In the genomic region with DNA sequence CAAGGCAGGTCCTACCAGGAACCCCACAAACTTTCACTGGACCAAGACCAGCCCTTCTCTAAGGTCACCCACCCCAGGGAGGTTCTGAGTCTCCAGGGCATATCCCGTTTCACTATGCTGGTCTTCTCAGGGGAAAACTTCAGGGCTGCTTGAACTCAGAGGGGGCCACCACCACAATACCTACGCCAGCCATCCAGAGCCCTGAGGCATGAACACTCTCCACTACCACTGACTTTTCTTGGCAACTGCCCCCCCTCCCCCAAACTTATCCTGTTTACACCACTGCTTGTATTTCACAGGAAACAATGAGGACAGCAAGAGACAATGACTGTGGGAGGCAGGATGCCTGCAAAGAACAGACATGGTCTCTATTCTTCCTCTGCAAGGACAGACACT, we compare ENCODE assay signal across 8 mouse cellular contexts. TPM values are rescaled to one million over a fixed set of nuclear protein-coding genes. Genes with fewer than 3 reads are reported as not detected.
DNase-seq lines count a peak whose midpoint lies in the region; ATAC-seq and TF ChIP-seq lines count a peak whose summit lies in the region.

No protein-coding gene starts in this region.

- H3K27ac ChIP-seq in forebrain, embryonic 10.5 days, result peak overlapping the region; percentile 97
- no peak overlapping the region; the same call in 1 of the 2 replicates for H3K27ac ChIP-seq in forebrain, embryonic 14.5 days (ENCODE audit: low read depth, low read length)
- H3K27ac ChIP-seq in embryonic facial prominence, embryonic 14.5 days (replicated peaks; ENCODE audit: low read depth, low read length), result peak overlapping the region; percentile 89
- peak overlapping the region; percentile 58; the same call in 1 of the 2 replicates for H3K27ac ChIP-seq in hindbrain, postnatal 0 days
- peak overlapping the region; percentile 80 for H3K27ac ChIP-seq in liver, embryonic 16.5 days (ENCODE audit: low read length)
- peak overlapping the region; percentile 94 for H3K27ac ChIP-seq in stomach, embryonic 14.5 days (ENCODE audit: low read length)

- peak overlapping the region; percentile 20; the same call in 1 of the 2 replicates for H3K4me3 ChIP-seq in forebrain, embryonic 10.5 days
- H3K4me3 ChIP-seq in forebrain, embryonic 14.5 days (ENCODE audit: low read depth, low read length), result no peak overlapping the region
- H3K4me3 ChIP-seq in embryonic facial prominence, embryonic 14.5 days (ENCODE audit: low read depth, low read length), result no peak overlapping the region
- H3K4me3 ChIP-seq in hindbrain, postnatal 0 days (ENCODE audit: low read length), result no peak overlapping the region
- no peak overlapping the region for H3K4me3 ChIP-seq in liver, embryonic 16.5 days (ENCODE audit: low read depth, low read length)
- H3K4me3 ChIP-seq in stomach, embryonic 14.5 days (ENCODE audit: low read depth, low read length), result no peak overlapping the region

- no peaks in the 10 kb centered on the region for H3K9me3 ChIP-seq in forebrain, embryonic 10.5 days
- no peaks in the 10 kb centered on the region for H3K9me3 ChIP-seq in forebrain, embryonic 14.5 days (replicated peaks; ENCODE audit: control insufficient read depth, low read length)
- no peaks in the 10 kb centered on the region for H3K9me3 ChIP-seq in embryonic facial prominence, embryonic 14.5 days (ENCODE audit: control insufficient read depth, low read length)
- H3K9me3 ChIP-seq in hindbrain, postnatal 0 days (ENCODE audit: low read length), result no peaks in the 10 kb centered on the region
- no peaks in the 10 kb centered on the region for H3K9me3 ChIP-seq in liver, embryonic 16.5 days (replicated peaks; ENCODE audit: control insufficient read depth, low read length)
- H3K9me3 ChIP-seq in stomach, embryonic 14.5 days (ENCODE audit: control insufficient read depth, low read depth, low read length), result no peaks in the 10 kb centered on the region

- H3K4me2 ChIP-seq in forebrain, embryonic 14.5 days (ENCODE audit: low read length), result no peak overlapping the region
- H3K4me2 ChIP-seq in embryonic facial prominence, embryonic 14.5 days (ENCODE audit: low read depth, low read length), result no peak overlapping the region
- H3K4me2 ChIP-seq in hindbrain, postnatal 0 days (ENCODE audit: low read depth, low read length), result no peak overlapping the region
- 0 out of 2 replicates have a peak overlapping the region, but pooled peaks have one; percentile 7 for H3K4me2 ChIP-seq in liver, embryonic 16.5 days (ENCODE audit: low read depth, low read length)
- no peak overlapping the region for H3K4me2 ChIP-seq in stomach, embryonic 14.5 days (replicated peaks; ENCODE audit: low read depth, low read length)

- no peaks in the 10 kb centered on the region for H3K27me3 ChIP-seq in forebrain, embryonic 10.5 days (ENCODE audit: poor library complexity, severe bottlenecking)
- H3K27me3 ChIP-seq in forebrain, embryonic 14.5 days (replicated peaks; ENCODE audit: control insufficient read depth, insufficient read depth, low read length), result no peaks in the 10 kb centered on the region
- no peaks in the 10 kb centered on the region for H3K27me3 ChIP-seq in embryonic facial prominence, embryonic 14.5 days (replicated peaks; ENCODE audit: control insufficient read depth, insufficient read depth, low read length)
- H3K27me3 ChIP-seq in hindbrain, postnatal 0 days (ENCODE audit: insufficient read depth, low read length), result no peaks in the 10 kb centered on the region
- no peaks in the 10 kb centered on the region for H3K27me3 ChIP-seq in liver, embryonic 16.5 days (ENCODE audit: control insufficient read depth, insufficient read depth, low read depth, low read length)
- no peaks in the 10 kb centered on the region for H3K27me3 ChIP-seq in stomach, embryonic 14.5 days (ENCODE audit: control insufficient read depth, insufficient read depth, low read length)

- H3K36me3 ChIP-seq in forebrain, embryonic 10.5 days (replicated peaks), result 0 out of 2 replicates have a peak, but pooled peaks cover 7% of the 10 kb centered on the region
- H3K36me3 ChIP-seq in forebrain, embryonic 14.5 days (ENCODE audit: control insufficient read depth, insufficient read depth, low read length), result no peaks in the 10 kb centered on the region
- no peaks in the 10 kb centered on the region for H3K36me3 ChIP-seq in embryonic facial prominence, embryonic 14.5 days (ENCODE audit: control insufficient read depth, insufficient read depth, low read length)
- H3K36me3 ChIP-seq in hindbrain, postnatal 0 days (ENCODE audit: insufficient read depth, low read length), result no peaks in the 10 kb centered on the region
- H3K36me3 ChIP-seq in liver, embryonic 16.5 days (ENCODE audit: control insufficient read depth, insufficient read depth), result no peaks in the 10 kb centered on the region
- H3K36me3 ChIP-seq in stomach, embryonic 14.5 days (ENCODE audit: control insufficient read depth, insufficient read depth, low read length), result no peaks in the 10 kb centered on the region

- no peak for DNase-seq in forebrain, embryonic 10.5 days (ENCODE audit: extremely low spot score, low spot score)
- DNase-seq in forebrain, embryonic 14.5 days (ENCODE audit: low spot score), result no peak
- DNase-seq in embryonic facial prominence, embryonic 14.5 days (ENCODE audit: low spot score), result peak; percentile 34
- DNase-seq in hindbrain, postnatal 0 days (ENCODE audit: low spot score), result no peak
- no peak for DNase-seq in urinary bladder, adult 2 months (ENCODE audit: low spot score)
- DNase-seq in right cerebral cortex, postnatal 14 days, result no peak

- no peak overlapping the region for H3K9ac ChIP-seq in forebrain, embryonic 14.5 days (ENCODE audit: low read length)
- no peak overlapping the region for H3K9ac ChIP-seq in embryonic facial prominence, embryonic 14.5 days (ENCODE audit: low read depth, low read length)
- H3K9ac ChIP-seq in hindbrain, postnatal 0 days (replicated peaks; ENCODE audit: low read length), result no peak overlapping the region
- H3K9ac ChIP-seq in liver, embryonic 16.5 days (ENCODE audit: low read depth, low read length), result no peak overlapping the region; the same call in 1 of the 2 replicates
- H3K9ac ChIP-seq in stomach, embryonic 14.5 days (replicated peaks; ENCODE audit: low read depth, low read length), result no peak overlapping the region

- no peak for ATAC-seq in forebrain, embryonic 14.5 days
- no peak for ATAC-seq in embryonic facial prominence, embryonic 14.5 days (ENCODE audit: low read depth)
- no peak for ATAC-seq in hindbrain, postnatal 0 days
- no peak for ATAC-seq in liver, embryonic 16.5 days (ENCODE audit: low read depth)
- no peak for ATAC-seq in stomach, embryonic 14.5 days (ENCODE audit: insufficient number of reproducible peaks, insufficient read depth, low FRiP score, low read depth)

- WGBS in forebrain, embryonic 10.5 days, result 27% methylated on average over 2 of the region's 2 CpGs
- WGBS in forebrain, embryonic 14.5 days, result 58% methylated on average over 2 of the region's 2 CpGs
- 29% methylated on average over 2 of the region's 2 CpGs for WGBS in embryonic facial prominence, embryonic 14.5 days
- 66% methylated on average over 2 of the region's 2 CpGs for WGBS in hindbrain, postnatal 0 days
- 41% methylated on average over 2 of the region's 2 CpGs for WGBS in liver, embryonic 16.5 days (ENCODE audit: insufficient replicate concordance)
- WGBS in stomach, embryonic 14.5 days, result 68% methylated on average over 2 of the region's 2 CpGs

- TF ChIP-seq CTCF in hindbrain, postnatal 0 days (IDR thresholded peaks at IDR 0.05; ENCODE audit: low read depth), result no peak

- H3K4me1 ChIP-seq in forebrain, embryonic 10.5 days, result peaks cover 90% of the 10 kb centered on the region
- peaks cover 70% of the 10 kb centered on the region for H3K4me1 ChIP-seq in forebrain, embryonic 14.5 days (ENCODE audit: control insufficient read depth, insufficient read depth, low read length)
- H3K4me1 ChIP-seq in embryonic facial prominence, embryonic 14.5 days (ENCODE audit: control insufficient read depth, insufficient read depth, low read length), result peaks cover 75% of the 10 kb centered on the region
- H3K4me1 ChIP-seq in hindbrain, postnatal 0 days (ENCODE audit: insufficient read depth, low read length), result peaks cover 48% of the 10 kb centered on the region
- peaks cover 87% of the 10 kb centered on the region for H3K4me1 ChIP-seq in liver, embryonic 16.5 days (ENCODE audit: control insufficient read depth, low read depth, low read length)
- H3K4me1 ChIP-seq in stomach, embryonic 14.5 days (ENCODE audit: control insufficient read depth, insufficient read depth, low read length), result peaks cover 73% of the 10 kb centered on the region

RNA-seq across cellular contexts. Expression of gene Tspan14, which starts 7.6 kb away (rescaled TPM):
- 89.3 and 93.9 TPM in 2 replicates for polyA plus RNA-seq in forebrain, embryonic 10.5 days (2016; fragmentation: Nextera tagmentation; extraction: Ambion mirVana)
- 101 and 105 TPM in 2 replicates for polyA plus RNA-seq in forebrain, embryonic 14.5 days (2014; fragmentation: Nextera tagmentation; extraction: Ambion mirVana)
- 72.7 and 76.2 TPM in 2 replicates for polyA plus RNA-seq in embryonic facial prominence, embryonic 14.5 days (2014; fragmentation: Nextera tagmentation; extraction: Ambion mirVana)
- 38.2 and 39.2 TPM in 2 replicates for total RNA-seq in hindbrain, postnatal 0 days (2014; rRNA removed)
- polyA plus RNA-seq in hindbrain, postnatal 0 days (2015; fragmentation: Nextera tagmentation; extraction: Ambion mirVana), result 30.4 and 35.2 TPM in 2 replicates
- polyA plus RNA-seq in liver, embryonic 16.5 days (2015; fragmentation: Nextera tagmentation; extraction: Ambion mirVana), result 29.1 and 30.0 TPM in 2 replicates
- 84.5 and 88.2 TPM in 2 replicates for polyA plus RNA-seq in stomach, embryonic 14.5 days (2014; fragmentation: Nextera tagmentation; extraction: Ambion mirVana)
- polyA plus RNA-seq in urinary bladder, adult 2 months (2012; rRNA removed), result 55.9 and 58.9 TPM in 2 replicates

RNA-seq across cellular contexts. Expression of gene Fam213a, which starts 54.6 kb away (rescaled TPM):
- polyA plus RNA-seq in forebrain, embryonic 10.5 days (2016; fragmentation: Nextera tagmentation; extraction: Ambion mirVana), result 49.4 and 50.5 TPM in 2 replicates
- polyA plus RNA-seq in forebrain, embryonic 14.5 days (2014; fragmentation: Nextera tagmentation; extraction: Ambion mirVana), result 33.2 and 48.9 TPM in 2 replicates
- polyA plus RNA-seq in embryonic facial prominence, embryonic 14.5 days (2014; fragmentation: Nextera tagmentation; extraction: Ambion mirVana), result 35.7 and 39.7 TPM in 2 replicates
- 35.1 and 35.3 TPM in 2 replicates for total RNA-seq in hindbrain, postnatal 0 days (2014; rRNA removed)
- polyA plus RNA-seq in hindbrain, postnatal 0 days (2015; fragmentation: Nextera tagmentation; extraction: Ambion mirVana), result 109 and 118 TPM in 2 replicates
- 92.7 and 96.5 TPM in 2 replicates for polyA plus RNA-seq in liver, embryonic 16.5 days (2015; fragmentation: Nextera tagmentation; extraction: Ambion mirVana)
- 42.7 and 45.8 TPM in 2 replicates for polyA plus RNA-seq in stomach, embryonic 14.5 days (2014; fragmentation: Nextera tagmentation; extraction: Ambion mirVana)
- polyA plus RNA-seq in urinary bladder, adult 2 months (2012; rRNA removed), result 52.2 and 61.9 TPM in 2 replicates
